Mouse (Mus musculus) kidney, embryonic 15.5 days (tissue): ENCODE results near the gene Vamp2. TPM values are rescaled to one million over a fixed set of nuclear protein-coding genes. Genes with fewer than 3 reads are reported as not detected.
A peak's percentile ranks its signal among the peaks of the same experiment; 100 is the strongest.

ENCODE experiments used
- ATAC-seq: fragments of 200-750 bp; cut with Nextera tagmentation; replicated peaks from 2 replicates; pipeline ENCODE4 v1.8.0; 2017; ENCODE audit warnings: moderate TSS enrichment; ENCODE audit not compliant: low FRiP score
- H3K27ac ChIP-seq: fragments of 300-500 bp; sonication (generic); 2 replicates; pipeline ENCODE4 v1.5.1; 2015; ENCODE audit warnings: mild to moderate bottlenecking, inconsistent platforms
- H3K27me3 ChIP-seq: fragments of 300-500 bp; sonication (generic); 2 replicates; pipeline ENCODE4 v1.6.1; 2015; ENCODE audit warnings: inconsistent platforms
- H3K36me3 ChIP-seq: fragments of 300-500 bp; sonication (generic); 2 replicates; pipeline ENCODE4 v1.6.1; 2015; ENCODE audit warnings: inconsistent platforms
- H3K4me1 ChIP-seq: fragments of 300-500 bp; sonication (generic); 2 replicates; pipeline ENCODE4 v1.6.1; 2015; ENCODE audit warnings: inconsistent platforms
- H3K4me2 ChIP-seq: fragments of 300-500 bp; sonication (generic); 2 replicates; pipeline ENCODE4 v1.6.1; 2015; ENCODE audit warnings: moderate library complexity, mild to moderate bottlenecking, inconsistent platforms
- H3K4me3 ChIP-seq: fragments of 300-500 bp; sonication (generic); replicated peaks from 2 replicates; pipeline ENCODE4 v1.5.1; 2015; ENCODE audit warnings: mild to moderate bottlenecking, inconsistent platforms
- H3K9ac ChIP-seq: fragments of 300-500 bp; sonication (generic); 2 replicates; pipeline ENCODE4 v1.6.1; 2015; ENCODE audit warnings: mild to moderate bottlenecking, inconsistent platforms
- H3K9me3 ChIP-seq: fragments of 300-500 bp; sonication (generic); replicated peaks from 2 replicates; pipeline ENCODE4 v1.6.1; 2016; ENCODE audit warnings: inconsistent platforms
- WGBS: fragments of 180-500 bp; shearing (Covaris S2); methylation state at CpG from one replicate; pipeline ENCODE4 v1.1.7; 2015; ENCODE audit warnings: mixed read lengths; 5-methylcytosine and 5-hydroxymethylcytosine counted together
- polyA plus RNA-seq: library from polyadenylated mRNA; unstranded; fragments of >200 nt; fragmentation: Nextera tagmentation; extraction: Ambion mirVana; gene quantifications from 2 replicates; pipeline ENCODE4 v1.2.1, GENCODE M21; 2015

Vamp2 gene
- polyA plus RNA-seq, 1 experiment from 2014 or later, result 101 TPM

DNA sequence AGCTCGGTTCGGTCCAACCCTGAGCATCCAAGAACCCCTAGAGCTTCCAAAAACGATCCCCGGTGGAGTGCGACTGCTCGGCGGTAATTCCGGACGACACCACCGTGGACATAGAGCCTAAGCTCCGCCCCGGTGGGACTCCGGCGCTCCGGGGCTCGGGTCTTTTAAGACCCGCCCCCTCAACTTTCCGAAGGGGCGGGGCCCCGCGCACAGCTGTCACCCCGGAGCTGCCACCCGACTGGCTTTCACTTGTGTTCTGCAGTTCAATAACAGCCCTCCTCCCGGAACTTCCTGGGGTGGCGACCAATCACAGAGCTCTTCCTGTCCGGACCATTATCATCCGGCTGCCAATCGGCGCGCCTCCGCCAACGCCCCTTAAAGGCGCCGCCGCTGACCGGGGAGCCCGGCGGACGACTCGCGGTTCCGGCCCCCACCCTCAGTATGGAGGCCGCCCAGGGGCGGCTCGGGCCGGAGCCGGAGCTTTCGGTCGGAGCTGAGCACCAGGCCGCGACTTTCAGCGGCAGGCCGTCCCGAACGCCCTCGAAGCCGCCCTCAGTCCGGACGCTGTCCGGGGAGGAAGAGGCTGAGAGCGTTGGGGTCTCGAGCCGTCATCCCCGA is 28.8 kb upstream of the Vamp2 start, which contains the start of gene Borcs6:
Gene Borcs6, plus strand, starts transcription at position 361 of the 618 bp plus-strand sequence.
- Histone ChIP-seq H3K4me3 (peak within 1 kb of the TSS; percentile 95), H3K27me3 (no peaks in the 10 kb centered on the region), H3K9ac (peak within 1 kb of the TSS; percentile 90), H3K27ac (peak within 1 kb of the TSS; percentile 91), H3K36me3 (no peaks in the 10 kb centered on the region), H3K9me3 (no peaks in the 10 kb centered on the region), H3K4me1 (peaks cover 38% of the 10 kb centered on the region), H3K4me2 (peak within 1 kb of the TSS; percentile 91)
- peak; percentile 92 for ATAC-seq
- under 1% methylated on average over 64 of the region's 64 CpGs for WGBS

DNA sequence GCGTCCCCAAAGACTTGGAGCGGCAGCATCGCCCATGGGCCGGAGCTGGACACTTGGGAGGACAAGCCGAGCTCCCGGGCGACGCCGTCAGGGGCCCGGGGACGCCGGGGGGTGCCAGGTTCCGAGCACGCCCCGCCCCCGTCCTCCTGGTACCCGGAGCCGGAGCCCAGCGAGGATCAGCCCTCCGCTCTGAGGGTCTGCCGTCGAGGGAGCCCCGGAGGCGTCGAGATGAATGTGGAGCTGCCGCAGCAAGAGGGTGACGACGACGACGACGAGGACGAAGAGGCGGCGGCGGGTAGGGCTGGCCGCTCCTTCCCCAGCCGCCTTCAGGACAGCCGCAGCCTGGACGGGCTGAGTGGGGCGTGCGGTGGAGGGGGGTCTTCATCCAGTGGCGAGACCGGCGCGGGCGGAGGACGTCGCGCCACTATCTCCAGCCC is 28.3 kb upstream of the Vamp2 start:
- Histone ChIP-seq H3K4me2 (peak overlapping the region; percentile 91), H3K4me3 (peak overlapping the region; percentile 95), H3K27me3 (no peaks in the 10 kb centered on the region), H3K9me3 (no peaks in the 10 kb centered on the region), H3K4me1 (peaks cover 42% of the 10 kb centered on the region), H3K9ac (peak overlapping the region; percentile 90), H3K27ac (peak overlapping the region; percentile 91), H3K36me3 (no peaks in the 10 kb centered on the region)
- peak; percentile 10 for ATAC-seq
- WGBS, result under 1% methylated on average over 49 of the region's 49 CpGs

DNA sequence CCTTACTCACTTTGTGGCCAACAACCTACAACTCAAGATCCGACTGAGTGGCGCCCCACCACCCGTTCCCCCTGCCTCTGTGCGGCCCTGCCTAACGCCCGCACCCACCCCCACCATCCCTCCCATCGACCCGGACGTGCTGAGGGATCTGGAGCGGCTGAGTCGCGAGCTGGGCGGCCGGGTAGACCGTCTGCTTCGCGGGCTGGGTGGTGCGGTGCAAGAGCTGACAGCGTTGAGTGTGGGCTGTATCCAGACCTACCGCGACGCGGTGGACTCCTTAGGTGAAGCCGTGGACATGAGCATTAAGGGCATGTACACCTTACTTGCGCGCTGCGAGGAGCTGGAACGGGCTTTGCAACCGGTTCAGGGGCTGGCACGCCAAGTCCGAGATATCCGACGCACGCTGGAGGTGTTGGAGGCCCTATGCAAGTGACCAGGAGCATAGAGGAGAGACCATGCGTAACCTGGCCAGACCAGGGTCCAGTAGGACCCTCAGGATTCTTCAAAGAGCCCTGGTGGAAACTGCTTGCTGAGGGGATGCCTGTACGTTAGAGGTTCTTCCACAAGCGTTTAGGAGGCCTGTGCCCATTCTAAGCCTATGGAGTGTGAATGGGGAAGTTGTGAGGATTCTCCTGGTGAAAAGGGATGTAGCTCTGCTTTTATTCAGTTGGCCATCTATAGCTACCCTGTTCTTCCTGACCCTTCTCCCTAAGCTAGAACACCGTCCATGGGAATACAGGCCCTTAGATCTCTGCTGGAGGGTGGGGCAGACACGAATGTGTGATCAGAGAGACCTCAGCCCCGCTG is 27.6 kb upstream of the Vamp2 start:
- WGBS, result under 1% methylated on average over 40 of the region's 40 CpGs
- H3K4me2 ChIP-seq, result peak overlapping the region; percentile 91
- H3K9ac ChIP-seq, result peak overlapping the region; percentile 90
- H3K36me3 ChIP-seq, result no peaks in the 10 kb centered on the region
- H3K9me3 ChIP-seq, result no peaks in the 10 kb centered on the region
- H3K27ac ChIP-seq, result peak overlapping the region; percentile 91
- no peaks in the 10 kb centered on the region for H3K27me3 ChIP-seq
- ATAC-seq, result no peak
- peak overlapping the region; percentile 95 for H3K4me3 ChIP-seq
- peaks cover 43% of the 10 kb centered on the region for H3K4me1 ChIP-seq

DNA sequence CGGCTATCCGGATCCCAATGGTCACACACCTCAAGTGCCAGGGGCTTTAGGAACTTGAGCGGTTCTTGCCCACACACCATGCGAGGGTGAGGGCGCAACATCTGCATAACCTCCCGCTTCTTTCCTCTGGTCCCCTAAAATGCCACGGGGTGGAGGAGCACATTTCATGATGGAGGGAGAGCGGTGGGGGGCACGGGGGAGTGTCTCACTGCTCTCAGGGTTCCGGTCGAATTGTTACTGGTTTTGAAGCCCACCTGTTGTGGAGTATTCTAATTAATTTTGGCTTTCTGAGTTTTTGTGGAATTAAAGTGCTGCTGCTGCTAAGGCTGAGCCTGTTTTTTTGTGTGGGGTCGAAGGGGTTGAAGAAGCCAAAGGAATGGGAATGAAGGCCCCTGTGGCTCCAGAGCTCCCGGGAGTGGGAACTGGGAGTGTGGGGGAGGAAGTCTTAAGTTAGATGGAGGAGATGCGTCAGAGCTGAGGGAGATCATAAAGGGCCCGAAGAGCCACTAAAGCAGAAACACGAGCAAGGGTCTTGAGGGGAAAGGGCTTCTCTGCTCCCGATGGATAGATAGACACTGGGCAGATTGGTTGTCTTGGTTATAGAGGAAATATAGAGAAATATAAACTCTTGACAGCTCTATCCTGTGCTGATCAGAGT is 26.9 kb upstream of the Vamp2 start:
- no peaks in the 10 kb centered on the region for H3K27me3 ChIP-seq
- peak overlapping the region; percentile 91 for H3K4me2 ChIP-seq
- 7% methylated on average over 17 of the region's 17 CpGs for WGBS
- peak overlapping the region; percentile 95 for H3K4me3 ChIP-seq
- H3K9me3 ChIP-seq, result no peaks in the 10 kb centered on the region
- H3K27ac ChIP-seq, result peak overlapping the region; percentile 91; the same call in 1 of the 2 replicates
- peak overlapping the region; percentile 90 for H3K9ac ChIP-seq
- ATAC-seq, result no peak
- H3K36me3 ChIP-seq, result no peaks in the 10 kb centered on the region
- peaks cover 50% of the 10 kb centered on the region for H3K4me1 ChIP-seq

DNA sequence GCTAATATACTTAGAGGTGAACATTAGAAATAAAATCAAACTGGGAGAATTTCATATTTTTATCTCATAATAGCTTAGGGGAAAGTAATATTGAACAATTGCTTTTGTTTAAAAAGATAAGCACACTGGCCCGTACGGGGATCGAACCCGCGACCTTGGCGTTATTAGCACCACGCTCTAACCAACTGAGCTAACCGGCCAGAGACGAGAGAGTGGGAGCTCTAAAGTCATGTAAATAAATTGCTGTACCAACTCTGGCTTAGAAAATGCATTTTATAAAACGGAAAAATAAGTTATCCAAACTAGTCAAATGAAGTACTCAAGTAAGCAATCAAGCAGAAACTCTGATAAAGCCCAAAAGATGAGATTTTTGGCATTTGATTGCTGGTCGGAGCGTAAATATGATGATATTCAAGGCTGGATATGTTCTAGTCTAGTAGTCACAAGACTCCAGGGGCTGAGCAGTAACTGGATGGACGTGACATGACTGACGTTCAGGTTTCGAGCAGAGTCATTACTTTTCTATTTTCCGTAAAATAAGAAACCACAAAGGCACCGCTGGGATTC is 26.0 kb upstream of the Vamp2 start:
- Histone ChIP-seq H3K27me3 (no peaks in the 10 kb centered on the region), H3K9ac (peak overlapping the region; percentile 90), H3K4me3 (peak overlapping the region; percentile 95), H3K27ac (peak overlapping the region; percentile 92), H3K4me2 (peak overlapping the region; percentile 91), H3K4me1 (peaks cover 58% of the 10 kb centered on the region), H3K36me3 (no peaks in the 10 kb centered on the region), H3K9me3 (no peaks in the 10 kb centered on the region)
- WGBS, result under 1% methylated on average over 17 of the region's 17 CpGs
- ATAC-seq, result no peak

DNA sequence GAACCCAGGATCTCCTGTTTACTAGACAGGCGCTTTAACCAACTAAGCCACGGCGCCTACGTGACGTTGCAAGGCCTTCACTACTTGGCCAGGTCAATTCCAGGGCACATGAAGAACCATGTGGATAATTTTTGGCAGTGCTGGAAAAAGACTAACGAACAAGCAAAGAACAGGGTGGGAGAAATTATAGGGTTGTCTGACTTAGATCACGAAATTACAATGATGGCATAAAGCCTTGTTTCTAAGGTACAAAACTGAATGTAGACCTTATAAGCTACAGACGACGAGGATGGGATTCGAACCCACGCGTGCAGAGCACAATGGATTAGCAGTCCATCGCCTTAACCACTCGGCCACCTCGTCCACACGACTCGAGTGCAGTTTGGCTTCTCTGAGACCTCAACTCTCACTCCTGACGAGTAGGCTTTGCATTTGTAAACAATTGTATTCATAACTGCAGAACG is 25.5 kb upstream of the Vamp2 start:
- Histone ChIP-seq H3K36me3 (no peaks in the 10 kb centered on the region), H3K9ac (0 out of 2 replicates have a peak overlapping the region, but pooled peaks have one; percentile 48), H3K9me3 (no peaks in the 10 kb centered on the region), H3K27me3 (no peaks in the 10 kb centered on the region), H3K27ac (peak overlapping the region; percentile 92), H3K4me3 (peak overlapping the region; percentile 95), H3K4me1 (peaks cover 62% of the 10 kb centered on the region), H3K4me2 (peak overlapping the region; percentile 91)
- WGBS, result 0% methylated on average over 19 of the region's 19 CpGs
- ATAC-seq, result peak; percentile 59

DNA sequence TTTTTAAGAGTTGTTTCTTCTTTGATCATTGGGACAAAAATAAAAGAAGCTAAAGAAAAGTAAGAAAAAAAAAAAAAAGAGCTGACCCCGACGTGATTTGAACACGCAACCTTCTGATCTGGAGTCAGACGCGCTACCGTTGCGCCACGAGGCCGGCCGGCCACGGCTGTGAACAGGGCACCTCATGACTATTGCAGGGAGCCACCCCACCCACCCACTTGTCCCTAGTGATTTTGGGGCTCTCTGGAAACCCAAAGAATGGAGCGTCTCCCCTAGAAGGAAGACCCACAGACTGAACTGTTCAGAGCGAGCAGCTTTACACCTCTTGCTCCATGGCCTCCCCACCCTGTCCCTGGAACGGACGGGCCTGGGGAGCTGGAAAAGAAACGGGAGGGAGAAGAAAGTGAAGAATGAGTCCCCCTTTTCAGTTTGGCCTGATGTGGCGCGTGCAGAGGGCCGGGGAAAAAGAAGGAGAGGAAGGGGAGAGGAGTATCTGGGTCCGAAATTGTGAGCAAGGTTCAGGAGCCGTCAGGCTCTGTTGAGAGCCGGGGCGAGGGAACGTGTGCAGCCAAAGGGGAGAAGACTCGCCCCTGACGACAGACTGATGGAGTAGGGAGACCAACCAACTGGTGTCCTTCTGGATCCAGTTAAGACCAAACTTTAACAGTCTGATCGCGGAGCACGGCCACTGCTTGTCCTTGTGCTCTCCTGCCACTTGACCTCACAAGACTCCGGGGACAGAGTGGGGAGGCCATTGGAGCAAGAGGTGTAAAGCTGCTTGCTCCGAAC is 24.7 kb upstream of the Vamp2 start:
- H3K4me3 ChIP-seq, result peak overlapping the region; percentile 95
- H3K27me3 ChIP-seq, result no peaks in the 10 kb centered on the region
- peak overlapping the region; percentile 68 for H3K9ac ChIP-seq
- peak overlapping the region; percentile 92 for H3K27ac ChIP-seq
- H3K4me2 ChIP-seq, result peak overlapping the region; percentile 91
- H3K9me3 ChIP-seq, result no peaks in the 10 kb centered on the region
- under 1% methylated on average over 31 of the region's 31 CpGs for WGBS
- no peak for ATAC-seq
- H3K4me1 ChIP-seq, result peaks cover 54% of the 10 kb centered on the region
- H3K36me3 ChIP-seq, result no peaks in the 10 kb centered on the region

DNA sequence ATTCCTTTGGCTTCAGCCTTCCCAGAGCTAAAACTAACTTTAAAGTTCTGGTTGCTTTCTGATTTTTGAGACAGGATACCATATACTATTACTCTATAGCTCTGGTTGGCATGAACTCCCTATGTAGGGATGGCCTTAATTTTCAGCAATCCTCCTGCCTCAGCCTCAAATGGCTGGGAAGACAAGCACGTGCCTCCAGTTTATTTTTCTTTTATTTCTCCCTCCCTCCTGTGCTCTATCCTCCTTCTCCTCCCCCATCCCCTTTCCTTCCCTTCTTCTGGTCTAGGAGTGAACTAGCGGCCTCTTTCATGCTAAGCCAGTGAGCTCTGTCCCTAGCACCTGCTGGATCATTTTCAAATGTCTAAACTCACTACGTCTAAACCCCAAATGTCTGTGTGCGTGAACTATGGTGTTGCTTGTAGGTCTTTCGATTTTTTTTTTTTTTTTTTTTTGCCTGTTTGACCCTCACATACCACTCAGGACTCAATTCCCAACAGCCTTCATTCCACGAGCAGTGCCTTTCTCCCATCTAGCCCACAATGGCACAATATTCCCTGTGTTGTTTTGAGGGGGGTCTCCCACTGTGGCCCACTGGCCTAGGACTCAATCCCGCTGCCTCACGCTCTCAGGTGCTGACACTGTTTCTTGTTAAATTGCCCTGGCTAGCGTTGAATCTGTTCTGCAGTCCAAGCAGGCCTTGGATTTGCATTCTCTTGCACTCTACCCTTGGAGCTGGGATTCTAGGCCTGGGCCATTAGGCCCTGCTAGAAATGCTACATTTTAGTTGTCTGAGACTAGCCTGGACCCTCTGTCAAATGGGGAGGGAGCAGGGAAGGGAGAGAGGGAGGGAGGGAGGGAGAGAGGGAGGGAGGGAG is 23.8 kb upstream of the Vamp2 start:
- peaks cover 50% of the 10 kb centered on the region for H3K4me1 ChIP-seq
- no peaks in the 10 kb centered on the region for H3K27me3 ChIP-seq
- peak overlapping the region; percentile 91 for H3K4me2 ChIP-seq
- peak overlapping the region; percentile 95 for H3K4me3 ChIP-seq
- H3K9ac ChIP-seq, result peak overlapping the region; percentile 68
- H3K36me3 ChIP-seq, result no peaks in the 10 kb centered on the region
- no peak for ATAC-seq
- H3K9me3 ChIP-seq, result no peaks in the 10 kb centered on the region
- peak overlapping the region; percentile 84 for H3K27ac ChIP-seq
- WGBS, result 58% methylated on average over 9 of the region's 9 CpGs

DNA sequence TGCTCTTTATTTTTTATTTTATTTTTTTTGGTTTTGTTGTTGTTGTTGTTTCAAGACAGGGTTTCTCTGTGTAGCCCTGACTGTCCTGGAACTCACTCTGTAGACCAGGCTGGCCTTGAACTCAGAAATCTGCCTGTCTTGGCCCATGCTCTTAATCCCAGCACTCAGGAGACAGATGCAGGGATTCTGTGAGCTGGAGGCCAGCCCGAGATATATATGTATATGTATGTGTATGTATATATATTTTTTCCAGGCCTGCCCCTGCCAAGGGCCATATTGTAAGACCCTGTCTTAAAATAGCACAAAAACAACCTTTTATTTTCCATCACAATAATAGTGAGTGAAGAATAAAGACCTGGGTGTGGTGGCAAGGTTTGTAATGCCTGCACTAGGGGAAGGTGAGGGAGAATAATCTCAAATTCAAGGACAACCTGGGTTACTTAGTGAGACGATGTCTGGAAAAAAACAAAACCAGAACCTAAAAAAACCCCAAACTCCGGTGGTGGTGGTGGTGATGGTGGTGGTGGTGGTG is 22.8 kb upstream of the Vamp2 start:
- no peak overlapping the region; the same call in 1 of the 2 replicates for H3K9ac ChIP-seq
- no peak overlapping the region for H3K27ac ChIP-seq
- no peaks in the 10 kb centered on the region for H3K36me3 ChIP-seq
- no peak for ATAC-seq
- H3K4me1 ChIP-seq, result peaks cover 54% of the 10 kb centered on the region
- peak overlapping the region; percentile 89 for H3K4me2 ChIP-seq
- no peaks in the 10 kb centered on the region for H3K27me3 ChIP-seq
- H3K4me3 ChIP-seq, result no peak overlapping the region
- no peaks in the 10 kb centered on the region for H3K9me3 ChIP-seq
- whole genome bisulfite sequencing, result 62% methylated on average over 3 of the region's 3 CpGs

DNA sequence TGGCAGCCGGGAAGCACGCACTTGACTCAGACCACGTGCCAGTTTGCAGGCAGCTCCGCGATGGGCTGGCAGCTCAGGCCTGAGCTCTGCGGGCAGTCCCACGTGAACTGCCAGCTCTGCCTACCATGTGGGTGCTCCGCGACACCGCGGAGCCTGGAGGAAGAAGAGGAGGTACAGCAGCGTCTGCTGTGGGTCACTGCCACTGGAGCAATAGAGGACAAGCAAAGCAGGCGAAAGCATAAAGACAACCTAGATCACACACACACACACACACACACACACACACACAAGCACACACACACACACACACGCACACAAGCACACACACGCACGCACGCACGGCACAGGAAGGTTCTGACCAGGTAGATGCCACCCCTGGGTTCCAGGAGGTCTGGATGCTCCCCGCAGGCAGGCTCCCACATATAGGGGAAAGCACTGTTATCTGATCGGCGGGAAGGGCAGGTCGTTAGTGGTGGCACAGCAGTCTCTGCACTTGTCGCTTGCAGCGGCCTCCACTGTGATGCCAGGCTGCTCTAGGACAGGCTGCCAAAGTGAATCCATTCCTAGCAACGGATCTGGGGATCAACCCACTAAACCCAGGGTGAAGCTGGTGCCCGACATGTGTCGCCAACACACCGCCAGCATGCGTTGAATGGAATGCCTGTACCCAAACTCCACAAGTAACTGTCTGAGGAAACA is 22.0 kb upstream of the Vamp2 start:
- no peaks in the 10 kb centered on the region for H3K27me3 ChIP-seq
- H3K36me3 ChIP-seq, result no peaks in the 10 kb centered on the region
- peak overlapping the region; percentile 47 for H3K4me3 ChIP-seq
- no peak; the same call in 1 of the 2 replicates for ATAC-seq
- H3K9me3 ChIP-seq, result no peaks in the 10 kb centered on the region
- peaks cover 52% of the 10 kb centered on the region for H3K4me1 ChIP-seq
- peak overlapping the region; percentile 48 for H3K9ac ChIP-seq
- no peak overlapping the region; the same call in 1 of the 2 replicates for H3K27ac ChIP-seq
- H3K4me2 ChIP-seq, result peak overlapping the region; percentile 89
- 2% methylated on average over 29 of the region's 29 CpGs for WGBS
